Mouse (Mus musculus): ENCODE measurements at regions not wholly inside any gene's neighbourhood (a gene's known extent, or its start where the extent isn't known, plus 50 kb on each side); places are given as distances from the start of the nearest gene placed in this dataset.
"Not testable (repeated sequence)": the region's sequence is repeated elsewhere in the genome, so short reads cannot be mapped to it uniquely, and the experiment has no call there.

DNA sequence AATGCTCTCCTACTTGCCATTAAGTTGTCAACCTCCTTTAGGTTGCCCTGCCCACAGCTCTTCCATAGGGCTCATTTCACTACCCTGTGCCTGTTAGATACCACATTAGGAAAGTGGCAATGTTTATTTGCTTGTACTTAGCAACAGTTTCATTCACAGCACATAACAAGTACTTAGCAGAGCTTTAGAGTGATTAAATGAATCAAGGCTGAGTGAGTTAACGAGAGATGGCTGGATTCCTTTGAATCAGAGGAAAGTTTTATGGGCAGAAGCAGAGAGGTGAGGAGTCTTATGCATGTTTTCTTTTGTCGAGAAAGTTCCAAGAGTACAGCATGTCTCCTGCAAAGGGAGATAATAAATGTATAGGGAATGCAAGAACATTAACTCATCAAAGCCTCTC, 60.5 kb downstream of the Ptgs2 start:
- DNase-seq (ENCODE audit: low spot score), result no peak

DNA sequence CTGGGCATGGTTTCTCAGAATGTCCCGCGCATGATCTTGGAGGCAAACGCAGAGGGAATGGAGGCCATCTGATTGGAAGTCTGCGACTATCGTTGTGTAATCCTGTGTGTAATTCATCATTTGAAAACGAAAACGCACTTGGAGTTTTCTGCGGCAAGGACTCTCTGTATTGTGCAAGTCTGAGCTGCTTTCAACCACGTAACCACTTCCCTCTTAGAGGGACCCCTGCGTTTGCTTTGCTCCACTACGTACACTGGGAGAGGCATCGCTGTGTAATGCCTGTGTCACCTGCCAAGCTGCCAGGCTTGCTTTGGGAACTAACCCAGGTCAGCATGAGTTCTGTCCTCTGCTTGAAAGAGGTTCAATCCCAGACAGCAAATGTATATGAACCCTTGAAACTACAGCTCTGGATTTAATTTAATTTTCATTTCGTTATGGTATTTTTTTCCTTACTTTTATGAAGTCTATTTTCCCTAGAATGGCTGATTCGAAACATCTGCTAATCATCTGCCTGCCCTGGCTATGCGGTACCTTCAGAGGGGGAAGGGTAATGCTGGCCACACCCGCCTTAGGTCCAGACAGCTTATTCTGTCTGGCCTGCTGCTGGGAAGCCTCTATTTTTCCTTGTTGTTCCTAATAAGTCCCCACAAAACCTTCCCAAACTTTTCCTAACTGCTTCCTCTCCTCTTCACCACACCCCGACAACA, 65.2 kb downstream of the Ptgs2 start:
- DNase-seq (ENCODE audit: low spot score), result peak; percentile 31

DNA sequence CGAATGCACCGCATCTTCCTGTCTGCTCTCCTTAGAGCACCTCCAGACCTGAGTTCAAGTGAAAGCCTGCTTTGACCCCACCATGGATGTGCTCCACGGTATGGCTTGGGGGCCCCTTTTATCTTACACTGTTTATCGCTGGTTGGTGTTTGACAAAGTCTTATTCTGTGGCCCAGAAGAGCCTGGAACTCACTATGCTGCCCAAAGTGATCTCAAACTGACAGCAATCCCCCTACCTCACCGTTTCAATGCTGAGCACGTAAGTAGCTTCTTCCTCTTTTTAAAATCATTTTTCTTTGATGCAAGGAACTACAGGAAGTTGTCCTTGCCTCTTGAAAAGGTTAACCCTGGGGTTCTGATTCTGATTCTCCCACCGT, 65.8 kb downstream of the Ptgs2 start:
- no peak for DNase-seq (ENCODE audit: low spot score)

DNA sequence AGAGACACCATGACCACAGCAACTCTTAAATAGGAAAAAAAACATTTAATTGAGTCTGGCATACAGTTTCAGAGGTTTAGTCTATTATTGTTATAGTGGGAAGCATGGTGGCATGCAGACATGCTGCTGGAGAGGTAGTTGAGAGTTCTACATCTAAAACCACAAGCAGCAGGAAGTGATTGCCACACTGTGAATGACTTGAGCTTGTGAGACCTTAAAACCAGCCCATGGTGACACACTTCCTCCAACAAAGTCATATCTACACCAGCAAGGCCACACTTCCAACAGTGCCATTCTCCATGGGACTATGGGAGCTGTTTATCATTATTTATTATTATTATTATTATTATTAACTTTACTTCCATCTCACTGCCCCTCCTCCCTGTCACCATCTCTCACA, 67.3 kb downstream of the Ptgs2 start:
- DNase-seq (ENCODE audit: low spot score), result no peak

DNA sequence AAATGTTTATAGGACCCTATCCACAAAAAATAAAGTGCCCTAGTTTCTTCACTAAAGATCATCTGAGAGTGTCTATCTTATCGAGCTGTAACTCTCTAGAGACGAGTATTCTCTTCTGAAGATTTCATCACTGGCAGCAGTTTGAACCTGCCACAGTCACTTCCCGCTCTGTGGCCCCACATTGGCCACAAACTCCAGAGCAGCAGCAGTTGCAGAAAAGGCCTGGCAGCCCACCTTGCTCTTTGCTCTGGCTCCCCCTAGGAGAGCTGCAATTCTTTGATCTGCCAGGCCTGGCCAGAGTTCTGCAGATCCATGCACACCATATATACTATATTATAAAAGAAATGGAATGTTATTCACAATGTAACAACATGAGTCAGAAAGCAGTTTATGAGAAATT, 74.4 kb downstream of the Ptgs2 start:
- DNase-seq (ENCODE audit: low spot score), result no peak

DNA sequence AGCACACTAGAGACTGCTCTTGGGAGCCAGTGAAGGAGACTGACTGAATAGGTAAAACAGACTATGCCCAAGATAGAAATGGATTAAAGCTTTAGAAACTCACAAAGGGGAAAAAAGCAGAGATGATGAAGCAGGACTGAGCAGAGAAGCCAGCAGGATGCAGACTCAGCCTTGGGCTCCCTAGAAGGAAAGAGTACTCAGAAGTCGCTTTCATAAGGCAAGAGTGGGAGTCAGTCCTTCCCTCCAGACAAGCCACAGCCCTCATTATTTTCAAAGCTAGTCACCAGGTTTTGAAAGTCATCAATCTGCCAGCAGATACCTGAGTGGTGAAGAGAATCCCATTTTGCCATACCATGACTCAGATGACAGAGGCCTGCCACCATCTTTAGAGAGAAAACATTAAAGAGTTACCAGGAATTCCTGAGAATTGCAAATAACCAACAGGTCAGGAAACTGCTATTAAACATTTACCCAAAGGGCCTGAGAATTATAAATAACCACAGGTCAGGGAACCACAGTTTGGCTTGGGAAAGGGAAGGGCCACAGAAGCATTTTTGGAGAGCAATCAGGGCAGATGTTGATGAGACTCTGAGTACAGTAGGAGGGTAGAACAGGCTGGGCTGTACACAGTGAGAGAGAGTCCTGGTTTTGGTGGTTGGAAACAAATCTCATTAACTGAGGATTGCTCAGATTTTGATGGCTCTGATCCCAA, 77.4 kb downstream of the Ptgs2 start:
- no peak for DNase-seq (ENCODE audit: low spot score)

DNA sequence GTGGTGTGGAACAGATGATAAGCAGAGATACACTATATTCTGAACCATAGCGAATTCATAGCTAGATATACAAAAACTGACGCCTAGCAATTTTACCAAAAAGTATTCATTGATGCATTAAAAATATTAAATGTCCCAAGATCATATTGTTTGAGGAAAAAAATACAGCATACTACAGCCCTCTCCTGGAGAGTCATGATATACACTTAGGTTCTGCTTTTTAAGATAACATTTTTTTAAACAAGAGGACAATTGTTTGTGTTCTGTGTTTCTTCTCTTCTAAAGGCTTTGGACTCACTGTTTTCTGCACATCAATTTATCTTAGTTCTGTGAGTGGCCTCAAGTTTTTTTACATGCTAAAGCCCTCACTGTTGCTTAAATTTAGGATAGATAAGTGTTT, 102.2 kb downstream of the Ptgs2 start:
- DNase-seq (ENCODE audit: low spot score), result no peak

DNA sequence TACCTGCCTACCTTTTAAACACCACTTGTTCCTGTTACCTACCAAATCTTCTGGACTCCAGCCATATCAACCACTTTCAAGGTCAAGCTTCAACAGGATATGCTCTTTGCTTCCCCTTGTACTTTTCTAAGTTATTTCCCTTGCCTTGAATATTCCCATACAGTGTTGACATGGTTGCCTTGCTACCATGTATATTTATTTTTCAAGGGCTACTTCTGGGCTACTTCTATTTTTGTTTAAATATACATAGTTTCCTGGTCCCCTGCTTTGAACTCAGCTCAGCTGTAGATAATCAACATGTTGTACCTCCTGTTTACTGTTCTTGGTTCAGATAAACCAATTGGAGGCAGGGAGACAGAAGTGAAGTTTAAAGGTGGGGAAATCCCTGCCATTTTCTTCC, 106.8 kb upstream of the Pdc start:
- DNase-seq (ENCODE audit: low spot score), result no peak

DNA sequence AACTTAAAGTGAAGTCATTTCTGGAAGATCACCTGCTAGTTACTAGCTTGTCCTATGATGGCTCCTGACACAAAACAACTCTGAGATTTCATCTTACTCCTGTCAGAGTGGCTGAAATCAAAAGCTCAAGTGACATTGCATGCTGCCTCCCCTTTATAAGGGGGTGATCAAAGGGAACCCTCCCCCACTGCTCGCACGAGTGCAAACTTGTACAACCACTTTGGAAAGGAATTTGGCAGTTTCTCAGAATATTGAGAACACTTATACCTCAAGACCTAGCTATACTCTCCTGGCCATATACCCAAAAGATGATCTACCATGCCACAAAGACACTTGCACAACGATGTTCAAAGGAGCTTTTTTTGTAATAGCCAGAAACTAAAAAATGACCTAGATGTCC, 102.5 kb upstream of the Pdc start:
- no peak for DNase-seq (ENCODE audit: low spot score)

DNA sequence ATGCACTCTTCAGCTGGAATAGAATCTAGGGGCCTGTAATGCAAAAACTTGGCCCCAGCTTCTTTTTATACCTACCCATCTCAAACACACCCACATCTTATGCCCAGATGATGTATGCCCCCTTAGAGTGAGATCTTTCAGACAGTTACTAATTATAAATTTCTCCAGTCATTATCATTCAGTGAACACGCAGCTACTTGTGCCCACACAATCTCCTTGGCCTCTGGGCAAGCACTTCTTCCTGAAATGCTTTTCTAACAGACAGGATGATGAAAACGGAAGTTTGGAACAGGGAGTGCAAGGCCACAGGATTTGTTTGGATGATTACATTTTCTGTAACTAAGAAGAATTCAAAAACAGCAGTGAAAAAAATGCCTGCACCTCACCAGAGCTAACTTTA, 100.4 kb upstream of the Pdc start:
- no peak for DNase-seq (ENCODE audit: low spot score)

DNA sequence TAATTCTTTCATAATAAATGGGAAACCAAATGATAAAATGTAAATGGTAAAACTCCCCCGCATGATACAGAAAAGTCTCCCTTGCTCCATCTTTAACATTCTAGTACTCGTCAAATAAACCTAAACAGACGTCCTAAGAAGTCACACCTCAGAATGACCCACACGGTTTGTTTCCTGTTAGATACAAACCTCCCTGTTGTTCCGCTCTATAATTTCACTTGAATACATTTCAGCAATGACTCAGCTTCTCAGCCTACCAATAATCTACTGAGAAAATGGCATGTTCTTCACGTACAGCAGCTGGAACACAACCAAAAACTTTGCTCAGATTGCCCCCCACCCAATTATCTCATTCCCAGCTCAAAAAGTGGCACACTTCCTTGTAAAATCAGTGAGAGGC, 93.7 kb upstream of the Pdc start:
- DNase-seq (ENCODE audit: low spot score), result no peak

DNA sequence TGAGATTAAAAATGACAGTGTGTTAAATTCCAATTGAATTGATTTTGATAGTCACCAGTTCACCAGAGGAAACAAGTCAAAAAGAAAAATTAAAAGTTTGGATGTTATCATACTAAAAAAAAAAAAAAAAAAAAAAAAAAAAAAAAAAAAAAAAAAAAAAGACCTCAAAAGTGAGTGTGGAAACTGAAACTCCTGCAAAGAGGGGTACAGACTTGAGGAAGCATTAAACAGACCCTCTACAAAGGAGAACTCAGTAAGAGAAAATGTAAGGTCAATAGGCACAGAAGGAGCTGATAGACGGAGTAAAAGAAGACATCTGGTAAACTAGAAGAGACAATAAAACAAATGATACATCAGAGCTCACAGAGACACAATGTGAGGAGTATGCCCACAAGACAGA, 79.7 kb upstream of the Pdc start:
- not testable (repeated sequence) for DNase-seq (ENCODE audit: low spot score)

DNA sequence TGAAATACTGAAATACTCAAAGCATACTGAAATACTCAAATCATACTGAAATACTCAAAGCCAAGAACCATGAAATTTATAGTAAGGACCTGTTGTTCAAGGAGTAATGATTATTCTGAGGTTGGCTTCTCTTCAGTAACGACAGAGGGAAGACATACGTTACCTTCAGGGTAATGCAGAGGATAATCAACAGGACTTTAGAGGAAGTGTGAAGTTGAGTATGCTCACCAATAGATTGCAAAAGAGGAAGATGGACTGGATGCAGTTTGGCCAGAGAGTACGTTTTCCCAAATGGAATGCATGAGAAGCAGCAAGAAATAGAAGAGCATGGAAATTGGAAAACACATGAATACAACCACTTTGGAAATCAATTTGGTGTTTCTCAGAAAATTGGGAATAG, 79.1 kb upstream of the Pdc start:
- no peak for DNase-seq (ENCODE audit: low spot score)

DNA sequence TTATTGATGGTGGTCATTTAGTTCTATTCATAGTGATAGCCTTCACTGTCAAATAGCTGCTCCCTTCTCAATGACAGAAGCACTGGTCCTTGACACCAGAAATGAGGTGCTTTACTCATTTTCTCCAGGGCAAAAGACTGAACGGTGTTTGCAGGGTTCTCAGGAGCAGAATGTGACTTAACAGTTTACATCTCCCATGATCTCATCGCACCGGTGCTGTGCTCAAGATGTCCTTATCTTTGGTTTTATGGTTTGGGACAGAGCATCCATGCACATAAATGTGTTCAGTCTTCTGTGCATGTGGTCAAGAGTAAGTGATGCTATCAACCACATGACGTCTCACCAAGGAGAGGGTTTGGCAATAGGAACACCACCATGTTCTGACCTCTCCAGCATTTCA, 78.1 kb upstream of the Pdc start:
- DNase-seq (ENCODE audit: low spot score), result no peak

DNA sequence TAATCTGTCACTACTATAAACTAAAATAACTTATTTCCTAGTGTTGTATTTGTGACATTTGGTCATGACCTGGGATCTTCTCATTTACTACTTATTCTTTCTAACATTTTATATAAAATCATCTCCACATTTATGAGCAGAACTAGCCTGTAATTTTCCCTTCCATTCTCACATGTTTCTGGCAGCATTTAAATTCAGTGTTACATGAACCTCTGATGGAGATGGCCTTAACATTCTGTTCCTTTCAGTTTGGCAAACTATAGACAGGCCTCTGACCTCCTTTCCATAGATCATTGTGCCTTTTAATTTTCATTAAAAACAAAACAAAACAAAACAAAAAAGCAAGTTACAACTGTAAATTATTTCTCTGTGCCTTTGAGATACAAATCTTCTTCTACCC, 77.1 kb upstream of the Pdc start:
- no peak for DNase-seq (ENCODE audit: low spot score)

DNA sequence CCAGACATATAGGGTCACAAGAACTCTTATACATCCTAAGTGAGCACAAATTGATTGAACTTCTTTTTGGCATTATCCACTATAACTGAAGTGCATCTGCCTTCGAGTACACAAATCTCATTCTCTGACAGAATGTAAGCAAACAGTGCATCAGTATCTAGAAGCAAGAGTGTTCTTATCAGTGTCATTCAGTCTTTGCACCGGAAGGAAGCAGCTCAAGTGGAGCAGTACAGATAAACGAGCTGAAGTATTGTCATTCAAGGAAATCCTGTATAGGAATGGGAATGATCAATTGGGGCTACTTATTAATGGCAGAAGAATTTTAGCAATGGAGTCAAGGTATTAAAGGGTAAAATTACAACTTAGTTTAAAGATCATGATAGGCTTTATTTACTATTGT, 74.3 kb upstream of the Pdc start:
- no peak for DNase-seq (ENCODE audit: low spot score)

DNA sequence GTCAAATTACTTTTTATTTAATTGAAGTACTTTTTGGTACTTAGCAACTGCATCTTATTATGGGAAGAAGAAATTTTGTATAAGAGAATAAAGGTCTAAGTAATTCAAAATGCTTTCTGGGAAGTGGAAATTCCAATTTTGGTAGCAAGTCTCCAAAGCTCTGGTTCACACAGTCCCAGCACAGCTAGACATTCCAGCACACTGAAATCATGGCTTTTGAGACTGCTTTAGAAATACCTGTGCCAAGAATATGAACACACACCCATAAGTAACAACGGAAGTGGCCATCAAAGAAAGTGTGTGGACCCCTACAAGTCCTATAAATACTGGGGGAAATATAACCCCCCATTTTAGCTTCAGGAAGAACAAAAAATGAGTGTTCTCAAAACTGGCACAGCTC, 67.8 kb upstream of the Pdc start:
- DNase-seq (ENCODE audit: low spot score), result no peak

DNA sequence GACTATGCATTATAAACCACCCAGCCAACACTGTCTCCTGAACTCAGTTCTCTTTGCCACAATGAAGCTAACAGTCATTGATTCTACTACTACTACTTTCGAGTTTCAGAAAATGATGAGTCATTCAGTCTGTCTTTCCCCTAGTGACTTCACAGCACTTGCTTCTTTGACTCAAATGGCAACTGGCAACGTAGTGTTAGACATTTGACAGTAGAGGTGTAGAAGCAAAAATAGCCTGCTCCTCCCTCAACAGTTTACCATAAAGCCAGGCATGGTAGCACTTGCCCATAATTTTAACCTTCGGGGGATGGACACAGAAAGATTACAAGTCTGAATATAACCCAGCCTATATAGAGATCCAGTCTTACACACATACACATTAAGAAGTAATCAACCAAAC, 67.3 kb upstream of the Pdc start:
- DNase-seq (ENCODE audit: low spot score), result no peak

DNA sequence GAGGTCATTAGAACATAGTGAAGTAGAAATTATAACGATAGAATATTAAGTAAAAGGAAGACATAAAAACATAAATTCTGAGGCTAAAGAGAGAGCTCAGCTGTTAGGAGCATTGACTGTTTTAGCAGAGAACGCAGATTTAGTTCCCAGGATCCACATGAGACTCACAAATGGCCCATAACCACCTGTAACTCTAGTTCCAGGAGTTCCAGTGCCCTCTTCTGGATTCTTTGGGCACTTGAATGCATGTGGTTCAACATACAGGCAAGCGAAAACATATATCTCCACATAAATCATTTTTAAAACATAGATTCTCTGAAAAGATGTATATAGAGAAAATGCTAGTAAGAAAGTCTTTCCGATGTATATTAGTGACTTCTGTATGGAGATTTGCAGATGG, 61.6 kb upstream of the Pdc start:
- no peak for DNase-seq (ENCODE audit: low spot score)

DNA sequence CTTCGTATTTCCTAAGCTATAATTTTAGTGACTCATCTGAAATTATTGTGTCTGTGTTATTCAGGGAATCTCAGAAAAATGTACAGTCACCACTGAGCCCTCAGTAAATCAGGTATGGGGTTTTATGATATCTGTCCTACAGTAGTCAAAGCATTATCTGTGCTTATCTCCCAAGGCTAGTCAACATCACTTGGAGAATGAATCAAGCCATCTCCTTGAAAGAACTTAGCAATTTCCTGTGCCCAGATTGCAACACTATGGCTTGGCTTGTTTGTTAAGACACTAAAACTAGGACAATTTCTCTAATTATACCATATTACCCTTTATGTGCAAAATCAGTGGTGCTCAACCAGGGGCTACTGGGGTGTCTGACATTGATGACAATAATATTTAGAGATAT, 58.9 kb upstream of the Pdc start:
- no peak for DNase-seq (ENCODE audit: low spot score)

DNA sequence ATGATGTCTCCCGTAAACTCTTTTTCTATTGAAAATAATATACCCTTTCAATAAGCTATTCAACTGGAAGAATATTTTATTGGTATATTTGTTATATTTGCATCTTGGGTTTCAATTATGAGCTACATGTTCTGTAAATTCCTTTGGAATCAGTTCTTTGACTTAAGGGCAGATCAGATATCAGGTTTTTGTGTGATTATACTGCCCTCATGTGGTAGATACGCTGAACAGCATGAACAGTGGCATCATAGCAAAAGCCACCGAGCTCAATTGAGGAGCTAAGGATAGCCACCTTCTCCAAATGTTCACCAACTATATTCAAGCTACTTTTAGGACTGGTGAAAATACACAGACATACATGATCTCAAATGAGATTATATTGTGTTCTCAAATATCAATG, 52.7 kb upstream of the Pdc start:
- no peak for DNase-seq (ENCODE audit: low spot score)

DNA sequence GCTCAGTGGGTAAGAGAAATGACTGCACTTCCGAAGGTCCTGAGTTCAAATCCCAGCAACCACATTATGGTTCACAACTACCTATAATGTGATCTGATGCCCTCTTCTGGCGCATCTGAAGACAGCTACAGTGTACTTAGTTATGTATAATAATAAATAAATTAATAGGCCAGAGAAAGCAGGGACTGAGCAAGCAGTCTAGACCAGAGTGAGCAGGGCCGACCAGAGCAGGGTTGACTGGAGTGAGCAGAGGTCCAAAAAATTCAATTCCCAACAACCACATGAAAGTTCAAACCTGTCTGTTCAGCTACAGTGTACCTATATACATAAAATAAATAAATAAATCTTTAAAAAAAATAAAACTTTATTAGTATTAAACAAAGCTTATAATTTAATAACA, 52.2 kb upstream of the Pdc start:
- DNase-seq (ENCODE audit: low spot score), result no peak
